Mouse (Mus musculus): ENCODE measurements around the gene Dlg4. TPM values are rescaled to one million over a fixed set of nuclear protein-coding genes. Genes with fewer than 3 reads are reported as not detected.
"Not testable (repeated sequence)": the region's sequence is repeated elsewhere in the genome, so short reads cannot be mapped to it uniquely, and the experiment has no call there.

The Dlg4 gene
- polyA plus RNA-seq, 1 experiment from 2014 or later: 9.3 TPM

- Histone ChIP-seq H3K27me3 (ENCODE audit: insufficient read depth, low read length) (no peaks in the 10 kb centered on the region), H3K9me3 (ENCODE audit: low read length) (no peaks in the 10 kb centered on the region), H3K27ac (ENCODE audit: low read length) (no peak overlapping the region), H3K4me3 (ENCODE audit: low read length) (no peak overlapping the region), H3K36me3 (ENCODE audit: insufficient read depth, low read length) (no peaks in the 10 kb centered on the region), H3K4me1 (ENCODE audit: insufficient read depth, low read length) (peaks cover 4% of the 10 kb centered on the region; the same call in 1 of the 2 replicates), H3K9ac (replicated peaks; ENCODE audit: low read length) (0 out of 2 replicates have a peak overlapping the region, but pooled peaks have one; percentile 25), H3K4me2 (replicated peaks; ENCODE audit: low read depth, low read length) (peak overlapping the region; percentile 37)
- peak; percentile 56 for ATAC-seq (ENCODE audit: low FRiP score, low TSS enrichment)
- WGBS: 21% methylated on average over 18 of the region's 18 CpGs
Measured at GRCm38 (mm10) chr11:70055618-70056214, 39.0 kb downstream of the Dlg4 start.

- ATAC-seq (ENCODE audit: low FRiP score, low TSS enrichment): no peak
- Histone ChIP-seq H3K4me3 (ENCODE audit: low read length) (no peak overlapping the region), H3K9me3 (ENCODE audit: low read length) (no peaks in the 10 kb centered on the region), H3K36me3 (ENCODE audit: insufficient read depth, low read length) (no peaks in the 10 kb centered on the region), H3K27ac (ENCODE audit: low read length) (no peak overlapping the region), H3K4me2 (replicated peaks; ENCODE audit: low read depth, low read length) (no peak overlapping the region), H3K27me3 (ENCODE audit: insufficient read depth, low read length) (0 out of 2 replicates have a peak, but pooled peaks cover 2% of the 10 kb centered on the region), H3K4me1 (ENCODE audit: insufficient read depth, low read length) (peaks cover 4% of the 10 kb centered on the region; the same call in 1 of the 2 replicates), H3K9ac (replicated peaks; ENCODE audit: low read length) (no peak overlapping the region)
- WGBS: 55% methylated on average over 9 of the region's 9 CpGs
Measured at GRCm38 (mm10) chr11:70057805-70058204, 41.1 kb downstream of the Dlg4 start.

GRCm38 (mm10) chr11:70059930-70060329 lies 43.2 kb downstream of the Dlg4 start:
- 58% methylated on average over 6 of the region's 6 CpGs for WGBS
- H3K4me1 ChIP-seq (ENCODE audit: insufficient read depth, low read length): peaks cover 4% of the 10 kb centered on the region; the same call in 1 of the 2 replicates
- 0 out of 2 replicates have a peak, but pooled peaks cover 4% of the 10 kb centered on the region for H3K9me3 ChIP-seq (ENCODE audit: low read length)
- no peak overlapping the region for H3K9ac ChIP-seq (replicated peaks; ENCODE audit: low read length)
- no peak overlapping the region for H3K4me2 ChIP-seq (replicated peaks; ENCODE audit: low read depth, low read length)
- no peaks in the 10 kb centered on the region for H3K36me3 ChIP-seq (ENCODE audit: insufficient read depth, low read length)
- no peak overlapping the region for H3K27ac ChIP-seq (ENCODE audit: low read length)
- 0 out of 2 replicates have a peak, but pooled peaks cover 2% of the 10 kb centered on the region for H3K27me3 ChIP-seq (ENCODE audit: insufficient read depth, low read length)
- no peak for ATAC-seq (ENCODE audit: low FRiP score, low TSS enrichment)
- H3K4me3 ChIP-seq (ENCODE audit: low read length): no peak overlapping the region

- WGBS: 72% methylated on average over 3 of the region's 3 CpGs
- 0 out of 2 replicates have a peak, but pooled peaks cover 4% of the 10 kb centered on the region for H3K9me3 ChIP-seq (ENCODE audit: low read length)
- H3K4me2 ChIP-seq (replicated peaks; ENCODE audit: low read depth, low read length): no peak overlapping the region
- ATAC-seq (ENCODE audit: low FRiP score, low TSS enrichment): no peak
- 0 out of 2 replicates have a peak, but pooled peaks cover 2% of the 10 kb centered on the region for H3K27me3 ChIP-seq (ENCODE audit: insufficient read depth, low read length)
- no peak overlapping the region for H3K9ac ChIP-seq (replicated peaks; ENCODE audit: low read length)
- H3K36me3 ChIP-seq (ENCODE audit: insufficient read depth, low read length): no peaks in the 10 kb centered on the region
- H3K4me1 ChIP-seq (ENCODE audit: insufficient read depth, low read length): peaks cover 10% of the 10 kb centered on the region; the same call in 1 of the 2 replicates
- no peak overlapping the region for H3K27ac ChIP-seq (ENCODE audit: low read length)
- H3K4me3 ChIP-seq (ENCODE audit: low read length): no peak overlapping the region
Measured at GRCm38 (mm10) chr11:70063053-70063452, 46.3 kb downstream of the Dlg4 start.

GRCm38 (mm10) chr11:70066701-70067100 lies 50.0 kb downstream of the Dlg4 start:
- Histone ChIP-seq H3K27ac (ENCODE audit: low read length) (no peak overlapping the region), H3K4me2 (replicated peaks; ENCODE audit: low read depth, low read length) (no peak overlapping the region), H3K4me3 (ENCODE audit: low read length) (no peak overlapping the region), H3K9me3 (ENCODE audit: low read length) (0 out of 2 replicates have a peak, but pooled peaks cover 4% of the 10 kb centered on the region), H3K9ac (replicated peaks; ENCODE audit: low read length) (no peak overlapping the region), H3K27me3 (ENCODE audit: insufficient read depth, low read length) (no peaks in the 10 kb centered on the region), H3K36me3 (ENCODE audit: insufficient read depth, low read length) (no peaks in the 10 kb centered on the region), H3K4me1 (ENCODE audit: insufficient read depth, low read length) (peaks cover 23% of the 10 kb centered on the region)
- no peak for ATAC-seq (ENCODE audit: low FRiP score, low TSS enrichment)
- 50% methylated on average over 4 of the region's 4 CpGs for WGBS

- no peak overlapping the region for H3K4me3 ChIP-seq (ENCODE audit: low read length)
- H3K36me3 ChIP-seq (ENCODE audit: insufficient read depth, low read length): no peaks in the 10 kb centered on the region
- ATAC-seq (ENCODE audit: low FRiP score, low TSS enrichment): no peak
- 40% methylated on average over 3 of the region's 3 CpGs for WGBS
- H3K9ac ChIP-seq (replicated peaks; ENCODE audit: low read length): no peak overlapping the region
- peaks cover 23% of the 10 kb centered on the region for H3K4me1 ChIP-seq (ENCODE audit: insufficient read depth, low read length)
- no peak overlapping the region for H3K4me2 ChIP-seq (replicated peaks; ENCODE audit: low read depth, low read length)
- H3K9me3 ChIP-seq (ENCODE audit: low read length): 0 out of 2 replicates have a peak, but pooled peaks cover under 1% of the 10 kb centered on the region
- no peak overlapping the region for H3K27ac ChIP-seq (ENCODE audit: low read length)
- H3K27me3 ChIP-seq (ENCODE audit: insufficient read depth, low read length): no peaks in the 10 kb centered on the region
Measured at GRCm38 (mm10) chr11:70068245-70068644, 51.5 kb downstream of the Dlg4 start.

GRCm38 (mm10) chr11:70070057-70070456 lies 53.3 kb downstream of the Dlg4 start:
- Histone ChIP-seq H3K9ac (replicated peaks; ENCODE audit: low read length) (no peak overlapping the region), H3K4me1 (ENCODE audit: insufficient read depth, low read length) (peaks cover 26% of the 10 kb centered on the region), H3K27me3 (ENCODE audit: insufficient read depth, low read length) (no peaks in the 10 kb centered on the region), H3K4me3 (ENCODE audit: low read length) (no peak overlapping the region), H3K36me3 (ENCODE audit: insufficient read depth, low read length) (no peaks in the 10 kb centered on the region), H3K27ac (ENCODE audit: low read length) (peak overlapping the region; percentile 89), H3K4me2 (replicated peaks; ENCODE audit: low read depth, low read length) (no peak overlapping the region), H3K9me3 (ENCODE audit: low read length) (no peaks in the 10 kb centered on the region)
- WGBS: 17% methylated on average over 6 of the region's 6 CpGs
- no peak for ATAC-seq (ENCODE audit: low FRiP score, low TSS enrichment)

GRCm38 (mm10) chr11:70070603-70071002 lies 53.9 kb downstream of the Dlg4 start:
- peak overlapping the region; percentile 74 for H3K27ac ChIP-seq (ENCODE audit: low read length)
- not testable (repeated sequence) for H3K4me3 ChIP-seq (ENCODE audit: low read length); H3K27me3 ChIP-seq (ENCODE audit: insufficient read depth, low read length); H3K36me3 ChIP-seq (ENCODE audit: insufficient read depth, low read length); H3K9ac ChIP-seq (replicated peaks; ENCODE audit: low read length); H3K9me3 ChIP-seq (ENCODE audit: low read length); ATAC-seq (ENCODE audit: low FRiP score, low TSS enrichment); H3K4me2 ChIP-seq (replicated peaks; ENCODE audit: low read depth, low read length)
- WGBS: 47% methylated on average over 3 of the region's 3 CpGs
- peaks cover 26% of the 10 kb centered on the region for H3K4me1 ChIP-seq (ENCODE audit: insufficient read depth, low read length)

GRCm38 (mm10) chr11:70074379-70075071 lies 57.8 kb downstream of the Dlg4 start:
- Histone ChIP-seq H3K4me1 (ENCODE audit: insufficient read depth, low read length) (peaks cover 12% of the 10 kb centered on the region), H3K27me3 (ENCODE audit: insufficient read depth, low read length) (peaks cover 5% of the 10 kb centered on the region; the same call in 1 of the 2 replicates), H3K4me3 (ENCODE audit: low read length) (no peak overlapping the region), H3K9ac (replicated peaks; ENCODE audit: low read length) (no peak overlapping the region), H3K4me2 (replicated peaks; ENCODE audit: low read depth, low read length) (peak overlapping the region; percentile 19; the same call in 1 of the 2 replicates), H3K9me3 (ENCODE audit: low read length) (no peaks in the 10 kb centered on the region), H3K36me3 (ENCODE audit: insufficient read depth, low read length) (no peaks in the 10 kb centered on the region), H3K27ac (ENCODE audit: low read length) (no peak overlapping the region)
- 37% methylated on average over 17 of the region's 17 CpGs for WGBS
- peak; percentile 43; the same call in 1 of the 2 replicates for ATAC-seq (ENCODE audit: low FRiP score, low TSS enrichment)

GRCm38 (mm10) chr11:70075581-70075980 lies 58.8 kb downstream of the Dlg4 start:
- 67% methylated on average over 6 of the region's 6 CpGs for WGBS
- no peak overlapping the region for H3K4me3 ChIP-seq (ENCODE audit: low read length)
- H3K9me3 ChIP-seq (ENCODE audit: low read length): no peaks in the 10 kb centered on the region
- peaks cover 5% of the 10 kb centered on the region; the same call in 1 of the 2 replicates for H3K27me3 ChIP-seq (ENCODE audit: insufficient read depth, low read length)
- no peak for ATAC-seq (ENCODE audit: low FRiP score, low TSS enrichment)
- no peak overlapping the region for H3K9ac ChIP-seq (replicated peaks; ENCODE audit: low read length)
- H3K4me2 ChIP-seq (replicated peaks; ENCODE audit: low read depth, low read length): no peak overlapping the region
- peaks cover 9% of the 10 kb centered on the region; the same call in 1 of the 2 replicates for H3K4me1 ChIP-seq (ENCODE audit: insufficient read depth, low read length)
- no peaks in the 10 kb centered on the region for H3K36me3 ChIP-seq (ENCODE audit: insufficient read depth, low read length)
- no peak overlapping the region for H3K27ac ChIP-seq (ENCODE audit: low read length)

Measured in kidney, embryonic 16.5 days (tissue).